Mouse (Mus musculus): ENCODE data around the gene Hspb6.

Hspb6 gene

GRCm38 (mm10) chr7:30586455-30587020 lies 34.6 kb downstream of the Hspb6 start:
- no peak for DNase-seq (ENCODE audit: extremely low spot score)

DNA sequence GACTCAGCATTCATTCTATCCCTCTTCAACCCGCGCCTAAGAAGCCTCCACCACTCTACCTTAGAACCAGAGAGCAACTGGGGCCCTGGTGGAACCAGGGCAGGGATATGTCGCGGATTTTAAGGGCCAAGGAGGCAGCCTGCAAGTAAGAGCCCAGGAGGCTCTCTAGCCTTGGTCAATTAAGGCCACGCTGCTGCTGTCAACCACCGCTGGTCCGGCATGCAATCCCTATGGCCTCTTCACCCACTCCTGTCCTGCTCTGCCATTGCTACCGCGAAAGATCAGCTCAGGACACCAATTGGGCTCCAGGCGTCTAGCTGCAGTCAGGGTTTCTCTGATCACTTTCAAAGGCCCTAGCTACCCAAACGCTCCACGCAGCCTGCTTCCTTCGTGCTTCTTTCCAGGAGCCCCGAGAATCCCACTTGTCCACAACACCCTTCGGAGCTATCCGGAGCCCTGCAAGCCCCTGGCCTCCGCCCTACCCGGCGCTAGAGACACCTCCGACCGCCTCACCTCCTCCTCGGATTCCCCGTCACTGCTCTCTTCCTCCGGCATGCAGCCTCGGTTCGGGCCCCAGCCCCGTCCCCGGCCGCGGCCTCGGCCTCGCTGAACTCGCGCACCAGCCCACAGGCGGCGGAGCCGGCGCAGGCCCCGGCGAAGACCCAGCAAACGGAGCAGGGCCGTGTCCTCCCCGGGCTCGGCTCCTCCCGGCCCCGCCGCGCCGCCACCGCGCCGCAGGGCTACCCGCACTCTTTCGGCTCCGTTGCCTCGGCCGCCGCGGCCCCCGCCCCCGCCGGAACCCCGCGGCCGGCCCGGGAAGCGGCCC lies 36.1 kb downstream of the Hspb6 start:
- DNase-seq (ENCODE audit: extremely low spot score), result peak; percentile 64

DNA sequence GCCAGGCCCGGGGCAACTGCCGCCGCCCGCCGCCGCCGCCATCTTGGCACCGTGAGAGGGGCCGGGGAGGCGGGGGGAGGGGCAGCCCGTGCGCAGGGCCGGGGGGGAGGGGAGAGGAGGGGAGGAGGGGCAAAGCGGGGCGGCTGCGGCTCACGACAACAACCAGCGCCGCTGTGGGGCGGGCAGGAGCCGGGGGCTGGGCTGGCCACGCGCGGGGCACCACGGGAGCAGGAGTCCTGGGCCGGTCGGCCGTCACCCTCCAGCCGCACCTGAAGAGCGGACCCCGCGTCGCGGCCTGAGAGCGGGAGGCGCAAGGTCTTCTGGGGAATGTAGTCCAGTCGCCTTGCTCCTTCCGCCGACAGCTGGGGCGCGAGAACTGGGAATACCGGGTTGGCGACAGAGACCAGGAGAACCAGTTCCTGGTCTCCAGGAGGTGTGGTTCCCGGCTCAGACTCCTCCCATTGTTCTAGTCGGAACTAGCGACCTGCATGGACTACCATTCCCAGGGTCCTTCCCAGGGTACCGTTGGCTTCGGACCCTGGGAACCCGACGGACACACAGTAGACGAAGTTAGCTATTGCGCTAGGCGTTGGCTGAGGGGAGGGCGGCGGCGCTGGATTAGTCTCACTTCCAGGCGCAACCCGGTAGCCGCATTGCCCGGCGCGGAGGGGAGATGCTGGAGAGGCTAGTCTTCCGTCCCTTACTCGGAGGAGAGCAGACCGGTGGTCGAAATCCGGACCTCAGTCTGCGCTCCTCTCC lies 36.9 kb downstream of the Hspb6 start, which contains the start of gene Kmt2b:
Gene Kmt2b, minus strand, starts transcription at position 51 of the 759 bp plus-strand sequence.
- peak; percentile 96 for DNase-seq (ENCODE audit: extremely low spot score)

- peak; percentile 90 for DNase-seq (ENCODE audit: extremely low spot score)
Measured at GRCm38 (mm10) chr7:30589435-30590301, 37.7 kb downstream of the Hspb6 start.

DNA sequence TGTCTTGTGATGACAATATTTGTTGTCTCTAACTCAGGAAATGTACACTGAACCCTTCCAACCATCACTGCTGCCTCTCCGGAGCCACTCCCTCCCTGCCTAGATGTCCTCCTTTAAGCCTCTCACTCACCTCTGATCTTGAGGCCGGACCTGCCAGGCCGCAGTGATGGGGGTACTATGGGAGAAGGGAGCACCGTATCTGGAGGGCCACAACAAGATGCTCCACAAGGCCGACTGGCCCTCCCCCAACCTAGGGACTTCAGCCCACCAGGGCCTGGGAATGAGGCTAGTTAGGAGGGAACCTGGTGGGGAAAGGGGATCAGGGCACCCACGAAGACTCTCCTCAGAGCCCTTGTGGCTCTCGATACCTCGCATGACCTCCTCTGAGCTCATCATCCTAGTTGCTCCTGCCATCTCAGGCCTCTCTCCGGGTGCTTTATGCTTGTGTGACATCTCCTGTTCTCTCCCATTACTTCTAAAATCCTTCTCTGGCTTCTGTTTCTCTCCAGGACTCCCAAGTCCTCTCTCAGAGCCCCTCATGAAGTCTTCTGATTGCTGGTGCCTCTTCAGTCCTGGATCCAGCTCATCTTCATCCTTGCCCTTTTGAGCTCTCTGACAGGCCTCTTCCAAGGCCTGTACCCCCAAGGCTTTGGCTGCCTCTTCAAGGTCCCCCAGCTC lies 39.1 kb downstream of the Hspb6 start:
- DNase-seq (ENCODE audit: extremely low spot score), result no peak

DNA sequence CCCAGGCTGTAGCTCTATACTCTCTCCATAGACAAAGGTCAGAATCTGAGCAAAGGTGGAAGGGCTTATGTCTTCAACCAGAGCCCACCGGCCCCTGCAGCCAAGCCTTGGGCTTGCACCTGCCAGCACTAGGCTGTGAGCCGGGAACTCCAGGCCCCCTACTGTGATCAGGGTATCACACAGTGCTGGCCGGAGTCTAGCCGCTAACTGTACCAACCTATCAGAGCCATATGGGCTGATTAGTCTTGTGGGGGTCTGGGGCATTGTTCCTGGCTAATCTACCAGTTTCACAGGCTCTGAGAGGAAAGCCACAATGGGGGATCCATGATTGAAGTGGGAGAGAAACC lies 39.6 kb downstream of the Hspb6 start:
- no peak for DNase-seq (ENCODE audit: extremely low spot score)

GRCm38 (mm10) chr7:30592772-30593423 lies 40.9 kb downstream of the Hspb6 start:
- no peak for DNase-seq (ENCODE audit: extremely low spot score)

DNA sequence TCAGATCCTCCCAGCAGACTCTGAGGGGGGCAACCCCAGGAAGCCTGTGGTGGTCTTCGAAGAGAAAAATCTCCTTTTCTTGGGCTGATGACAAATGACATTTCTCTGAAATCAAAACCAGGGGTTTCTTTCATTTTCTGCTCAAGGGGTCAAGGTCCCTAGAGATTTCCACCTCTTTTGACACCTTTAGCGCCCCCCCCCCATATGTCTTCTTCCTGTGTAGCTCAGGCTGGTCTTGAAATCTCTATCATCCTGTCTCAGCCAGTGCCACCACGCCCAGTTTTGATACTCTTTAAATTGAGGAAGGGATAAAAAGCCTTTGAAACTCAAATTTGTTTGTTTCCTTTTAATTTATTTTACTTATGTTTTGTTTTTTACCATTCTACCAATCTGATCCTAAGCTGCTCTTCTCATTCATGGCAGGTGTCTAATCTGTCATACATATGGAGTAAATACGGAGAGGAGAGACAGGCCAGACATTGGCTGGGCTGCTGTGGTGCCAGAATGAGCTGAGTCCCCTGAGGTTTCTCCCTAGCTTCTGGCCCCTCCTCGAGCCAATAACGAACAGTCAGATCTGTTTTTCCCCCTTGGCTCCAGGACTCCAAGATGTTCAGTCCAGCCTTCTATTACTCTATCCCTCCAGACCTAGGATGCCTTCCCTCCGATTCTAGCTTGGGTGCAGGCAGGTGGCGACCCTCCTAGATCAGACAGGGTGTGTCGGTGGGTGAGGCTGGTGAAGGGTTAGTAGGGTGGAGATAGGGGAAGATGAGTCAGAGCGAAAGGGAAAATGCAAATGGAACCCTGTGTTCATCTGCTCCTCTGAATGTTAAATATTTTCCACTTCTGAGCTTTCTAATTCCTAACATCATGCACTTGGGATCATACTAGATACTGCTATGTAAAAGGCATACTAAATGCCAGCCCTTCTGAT lies 41.9 kb downstream of the Hspb6 start:
- DNase-seq (ENCODE audit: extremely low spot score), result no peak

- no peak for DNase-seq (ENCODE audit: extremely low spot score)
Measured at GRCm38 (mm10) chr7:30594510-30595024, 42.6 kb downstream of the Hspb6 start.

DNA sequence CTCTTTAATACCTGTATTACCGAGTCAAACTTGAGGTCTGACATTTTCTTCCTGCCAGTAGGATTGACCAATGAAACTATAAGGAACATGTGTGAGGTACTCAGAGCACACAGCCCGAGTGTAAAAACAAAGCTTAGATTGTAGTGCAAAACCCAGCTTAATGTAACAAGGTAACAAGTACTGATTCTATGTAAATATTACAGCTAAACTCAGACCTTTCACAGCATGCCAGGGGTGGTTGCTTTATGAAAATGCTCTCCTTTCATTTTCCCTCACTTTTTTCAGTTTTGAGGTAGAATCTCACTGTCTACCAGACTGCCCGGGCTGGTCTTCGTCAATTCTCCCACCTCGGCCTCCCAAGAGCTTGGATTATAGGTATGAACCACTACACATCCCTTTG lies 44.1 kb downstream of the Hspb6 start:
- DNase-seq (ENCODE audit: extremely low spot score), result no peak

DNA sequence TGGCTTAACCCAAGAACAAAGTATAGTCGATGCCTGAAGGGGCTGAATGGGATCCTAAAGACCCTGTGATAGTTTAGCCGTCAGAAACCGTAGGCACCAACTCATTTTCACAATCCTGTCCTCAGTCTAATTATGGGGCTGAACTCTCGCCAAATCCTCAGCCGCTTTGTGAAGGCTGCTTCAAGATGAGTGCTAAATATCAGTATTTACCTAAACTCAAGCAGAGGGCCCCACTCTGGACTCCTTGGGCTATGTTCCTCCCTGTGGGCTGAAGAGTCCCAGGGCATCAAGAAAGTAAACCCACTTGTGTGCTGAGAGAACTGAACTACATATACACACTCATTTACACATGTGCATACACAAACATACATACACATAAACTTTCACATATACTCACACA lies 44.8 kb downstream of the Hspb6 start:
- no peak for DNase-seq (ENCODE audit: extremely low spot score)

DNA sequence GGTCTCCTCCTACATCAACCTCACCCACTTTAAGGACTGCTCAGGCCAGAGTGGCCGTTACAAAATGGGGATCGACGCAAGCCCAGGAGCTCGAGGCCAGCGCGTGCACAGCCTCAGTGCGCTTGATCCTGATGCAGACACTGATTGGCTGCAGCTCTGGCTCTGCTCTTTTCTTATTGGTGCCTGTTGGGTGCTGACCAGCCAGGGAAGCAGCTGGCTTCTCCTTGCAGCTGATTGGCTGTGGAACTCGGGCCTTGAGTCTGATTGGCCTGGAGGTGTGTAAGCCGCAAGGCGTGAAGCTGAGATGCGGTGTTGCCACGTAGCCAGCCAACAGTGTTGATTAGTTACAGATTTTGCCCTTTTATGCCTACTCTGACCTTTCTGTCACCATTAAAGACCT lies 46.8 kb downstream of the Hspb6 start, which contains the start of gene Zbtb32:
Gene Zbtb32, minus strand, starts transcription at position 124 of the 400 bp plus-strand sequence.
- no peak for DNase-seq (ENCODE audit: extremely low spot score)

- DNase-seq (ENCODE audit: extremely low spot score), result peak; percentile 73
Measured at GRCm38 (mm10) chr7:30599933-30600353, 48.0 kb downstream of the Hspb6 start.

GRCm38 (mm10) chr7:30600651-30601050 lies 48.7 kb downstream of the Hspb6 start:
- DNase-seq (ENCODE audit: extremely low spot score), result no peak

DNA sequence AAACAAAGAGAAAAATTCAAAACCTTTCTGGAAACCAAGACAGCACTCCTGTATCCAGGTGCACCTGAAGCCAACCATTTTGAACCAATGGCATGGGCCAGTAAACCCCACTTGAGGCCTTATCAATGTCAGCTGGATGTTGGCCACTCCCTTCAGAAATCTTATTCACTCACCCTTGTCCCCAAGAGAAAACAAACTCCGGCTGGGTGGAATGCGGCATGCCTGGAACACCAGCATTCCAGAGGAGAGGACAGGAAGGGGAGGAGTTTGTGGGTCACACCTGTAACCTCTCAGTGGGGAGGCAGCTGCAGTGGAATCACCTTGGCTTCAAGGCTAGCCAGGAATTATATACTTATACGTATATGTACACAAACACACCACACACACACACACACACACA lies 50.6 kb downstream of the Hspb6 start:
- DNase-seq (ENCODE audit: extremely low spot score), result peak; percentile 40

- DNase-seq (ENCODE audit: extremely low spot score), result no peak
Measured at GRCm38 (mm10) chr7:30604424-30604823, 52.4 kb downstream of the Hspb6 start.

- DNase-seq (ENCODE audit: extremely low spot score), result no peak
Measured at GRCm38 (mm10) chr7:30604944-30605343, 53.0 kb downstream of the Hspb6 start.
